Mouse (Mus musculus) mature B cell (primary cell): Measurements from ENCODE around the gene Hist4h4.
"Not testable (repeated sequence)": the region's sequence is repeated elsewhere in the genome, so short reads cannot be mapped to it uniquely, and the experiment has no call there.

Experiments
- in situ Hi-C: fragments of 300-500 bp; cut with MboI; formaldehyde crosslinking; loops from 2 replicates; pipeline ENCODE4 v1.14.3; 2019

The Hist4h4 gene

GRCm38 (mm10) chr6:136815381-136815780 is 11.2 kb upstream of the Hist4h4 start:
- in situ Hi-C loops = no loop called here

GRCm38 (mm10) chr6:136813117-136813516 is 8.9 kb upstream of the Hist4h4 start:
- in situ Hi-C loops = no loop called here

GRCm38 (mm10) chr6:136811196-136811595 is 7.0 kb upstream of the Hist4h4 start:
- in situ Hi-C loops = no loop called here

GRCm38 (mm10) chr6:136809673-136810072 is 5.5 kb upstream of the Hist4h4 start:
- in situ Hi-C loops = no loop called here

GRCm38 (mm10) chr6:136809077-136809476 is 4.9 kb upstream of the Hist4h4 start:
- in situ Hi-C loops = no loop called here

- in situ Hi-C loops = no loop called here
Observed at GRCm38 (mm10) chr6:136808631-136809046, 4.4 kb upstream of the Hist4h4 start.

- in situ Hi-C loops = no loop called here
Observed at GRCm38 (mm10) chr6:136808014-136808417, 3.8 kb upstream of the Hist4h4 start, which contains the start of gene H2afj. Gene H2afj (plus strand): TSS chr6:136808244.

GRCm38 (mm10) chr6:136807395-136808013 is 3.3 kb upstream of the Hist4h4 start:
- in situ Hi-C loops = no loop called here

- in situ Hi-C loops = no loop called here
Observed at GRCm38 (mm10) chr6:136806819-136807218, 2.6 kb upstream of the Hist4h4 start.

GRCm38 (mm10) chr6:136805409-136805775 is 1.2 kb upstream of the Hist4h4 start:
- in situ Hi-C loops = no loop called here

GRCm38 (mm10) chr6:136804705-136805408 is 642 bp upstream of the Hist4h4 start:
- in situ Hi-C loops = no loop called here

- in situ Hi-C loops = no loop called here
Observed at GRCm38 (mm10) chr6:136803093-136803738, 999 bp downstream of the Hist4h4 start.

- in situ Hi-C loops = no loop called here
Observed at GRCm38 (mm10) chr6:136801274-136801673, 2.9 kb downstream of the Hist4h4 start.

- in situ Hi-C loops = no loop called here
Observed at GRCm38 (mm10) chr6:136800710-136801109, 3.5 kb downstream of the Hist4h4 start.

- in situ Hi-C loops = not testable (repeated sequence)
Observed at GRCm38 (mm10) chr6:136797874-136798693, 6.1 kb downstream of the Hist4h4 start.

GRCm38 (mm10) chr6:136795850-136796249 is 8.4 kb downstream of the Hist4h4 start:
- in situ Hi-C loops = no loop called here

- in situ Hi-C loops = no loop called here
Observed at GRCm38 (mm10) chr6:136795110-136795509, 9.1 kb downstream of the Hist4h4 start.

GRCm38 (mm10) chr6:136793831-136794525 is 10.2 kb downstream of the Hist4h4 start:
- in situ Hi-C loops = no loop called here

- in situ Hi-C loops = no loop called here
Observed at GRCm38 (mm10) chr6:136792884-136793758, 11.1 kb downstream of the Hist4h4 start.

- in situ Hi-C loops = no loop called here
Observed at GRCm38 (mm10) chr6:136789391-136789971, 14.7 kb downstream of the Hist4h4 start.
